Mouse (Mus musculus): ENCODE data around the gene Ctf1. TPM values are rescaled to one million over a fixed set of nuclear protein-coding genes. Genes with fewer than 3 reads are reported as not detected.

Ctf1 gene
- polyA plus RNA-seq, 1 experiment from 2014 or later = 9.2 TPM

- H3K27ac ChIP-seq (ENCODE audit: low read depth, low read length) = no peak overlapping the region
- H3K9ac ChIP-seq (ENCODE audit: low read depth, low read length) = no peak overlapping the region
- peaks cover 14% of the 10 kb centered on the region for H3K36me3 ChIP-seq (ENCODE audit: control insufficient read depth, insufficient read depth, low read length)
- no peak overlapping the region for H3K4me3 ChIP-seq (ENCODE audit: low read depth, low read length)
- no peak overlapping the region for H3K4me2 ChIP-seq (replicated peaks; ENCODE audit: low read depth, low read length)
- H3K4me1 ChIP-seq (replicated peaks; ENCODE audit: control insufficient read depth, insufficient read depth, low read length) = peaks cover 6% of the 10 kb centered on the region; the same call in 1 of the 2 replicates
- no peak for ATAC-seq (ENCODE audit: low FRiP score)
- no peaks in the 10 kb centered on the region for H3K9me3 ChIP-seq (ENCODE audit: control insufficient read depth, low read length)
- DNase-seq (ENCODE audit: low spot score) = no peak
- no peaks in the 10 kb centered on the region for H3K27me3 ChIP-seq (ENCODE audit: control insufficient read depth, insufficient read depth, low read length)
- 85% methylated on average over 17 of the region's 17 CpGs for WGBS
These were observed 54.5 kb downstream of the Ctf1 start for GRCm38 (mm10) chr7:127766851-127767609.

MicroRNAs within 50 kb of the gene (microRNA counts, 519-probe panel; counts per million panel counts)
- not detected for microRNA mmu-miR-762

Other genes with a start within 250 kb of the Ctf1 start
- gene Fbrs, start 233.5 kb upstream of the Ctf1 start, polyA plus RNA-seq (2014; fragmentation: Nextera tagmentation; extraction: Ambion mirVana) = 10.5 and 15.1 TPM in 2 replicates
- 58.1 and 81.5 TPM in 2 replicates for gene Srcap, start 200.8 kb upstream of the Ctf1 start, polyA plus RNA-seq (2014; fragmentation: Nextera tagmentation; extraction: Ambion mirVana)
- 20.0 and 26.0 TPM in 2 replicates for gene Gm42715, start 193.2 kb upstream of the Ctf1 start, polyA plus RNA-seq (2014; fragmentation: Nextera tagmentation; extraction: Ambion mirVana)
- 7.7 and 8.6 TPM in 2 replicates for gene Tmem265, start 151.3 kb upstream of the Ctf1 start, polyA plus RNA-seq (2014; fragmentation: Nextera tagmentation; extraction: Ambion mirVana)
- gene Phkg2, start 139.4 kb upstream of the Ctf1 start, polyA plus RNA-seq (2014; fragmentation: Nextera tagmentation; extraction: Ambion mirVana) = 50.4 and 54.0 TPM in 2 replicates
- gene Ccdc189, start 124.1 kb upstream of the Ctf1 start, polyA plus RNA-seq (2014; fragmentation: Nextera tagmentation; extraction: Ambion mirVana) = 11.9 and 16.4 TPM in 2 replicates
- 31.4 and 33.6 TPM in 2 replicates for gene Rnf40, start 124.0 kb upstream of the Ctf1 start, polyA plus RNA-seq (2014; fragmentation: Nextera tagmentation; extraction: Ambion mirVana)
- gene Zfp629, start 96.9 kb upstream of the Ctf1 start, polyA plus RNA-seq (2014; fragmentation: Nextera tagmentation; extraction: Ambion mirVana) = 28.0 and 31.0 TPM in 2 replicates
- gene Bcl7c, start 3.8 kb upstream of the Ctf1 start, polyA plus RNA-seq (2014; fragmentation: Nextera tagmentation; extraction: Ambion mirVana) = 58.4 and 61.5 TPM in 2 replicates
- gene Ctf2, start 19.4 kb downstream of the Ctf1 start, polyA plus RNA-seq (2014; fragmentation: Nextera tagmentation; extraction: Ambion mirVana) = 0.15 and 0.22 TPM in 2 replicates
- 6.2 and 10.7 TPM in 2 replicates for gene Fbxl19, start 31.8 kb downstream of the Ctf1 start, polyA plus RNA-seq (2014; fragmentation: Nextera tagmentation; extraction: Ambion mirVana)
- 6.7 and 8.5 TPM in 2 replicates for gene Orai3, start 57.1 kb downstream of the Ctf1 start, polyA plus RNA-seq (2014; fragmentation: Nextera tagmentation; extraction: Ambion mirVana)
- 21.3 and 22.4 TPM in 2 replicates for gene Setd1a, start 63.9 kb downstream of the Ctf1 start, polyA plus RNA-seq (2014; fragmentation: Nextera tagmentation; extraction: Ambion mirVana)
- gene Gm49388, start 72.9 kb downstream of the Ctf1 start, polyA plus RNA-seq (2014; fragmentation: Nextera tagmentation; extraction: Ambion mirVana) = not detected in 2 replicates
- gene Hsd3b7, start 87.9 kb downstream of the Ctf1 start, polyA plus RNA-seq (2014; fragmentation: Nextera tagmentation; extraction: Ambion mirVana) = 7.6 and 7.8 TPM in 2 replicates
- 11.6 and 15.0 TPM in 2 replicates for gene Stx4a, start 111.6 kb downstream of the Ctf1 start, polyA plus RNA-seq (2014; fragmentation: Nextera tagmentation; extraction: Ambion mirVana)
- 9.1 and 10.1 TPM in 2 replicates for gene Stx1b, start 111.8 kb downstream of the Ctf1 start, polyA plus RNA-seq (2014; fragmentation: Nextera tagmentation; extraction: Ambion mirVana)
- 16.5 and 21.5 TPM in 2 replicates for gene Zfp646, start 163.5 kb downstream of the Ctf1 start, polyA plus RNA-seq (2014; fragmentation: Nextera tagmentation; extraction: Ambion mirVana)
- gene Zfp668, start 164.1 kb downstream of the Ctf1 start, polyA plus RNA-seq (2014; fragmentation: Nextera tagmentation; extraction: Ambion mirVana) = 23.1 and 23.3 TPM in 2 replicates
- 0.59 and 0.60 TPM in 2 replicates for gene Prss53, start 178.2 kb downstream of the Ctf1 start, polyA plus RNA-seq (2014; fragmentation: Nextera tagmentation; extraction: Ambion mirVana)
- gene Gm21974, start 182.7 kb downstream of the Ctf1 start, polyA plus RNA-seq (2014; fragmentation: Nextera tagmentation; extraction: Ambion mirVana) = not detected in 2 replicates
- 48.0 and 53.9 TPM in 2 replicates for gene Vkorc1, start 182.9 kb downstream of the Ctf1 start, polyA plus RNA-seq (2014; fragmentation: Nextera tagmentation; extraction: Ambion mirVana)
- gene Bckdk, start 191.3 kb downstream of the Ctf1 start, polyA plus RNA-seq (2014; fragmentation: Nextera tagmentation; extraction: Ambion mirVana) = 96.5 and 105 TPM in 2 replicates
- 49.7 and 50.1 TPM in 2 replicates for gene Kat8, start 199.8 kb downstream of the Ctf1 start, polyA plus RNA-seq (2014; fragmentation: Nextera tagmentation; extraction: Ambion mirVana)
- 3.4 and 4.9 TPM in 2 replicates for gene Prss8, start 217.4 kb downstream of the Ctf1 start, polyA plus RNA-seq (2014; fragmentation: Nextera tagmentation; extraction: Ambion mirVana)
- 8.5 and 11.0 TPM in 2 replicates for gene Prss36, start 234.0 kb downstream of the Ctf1 start, polyA plus RNA-seq (2014; fragmentation: Nextera tagmentation; extraction: Ambion mirVana)